In the genomic region with DNA sequence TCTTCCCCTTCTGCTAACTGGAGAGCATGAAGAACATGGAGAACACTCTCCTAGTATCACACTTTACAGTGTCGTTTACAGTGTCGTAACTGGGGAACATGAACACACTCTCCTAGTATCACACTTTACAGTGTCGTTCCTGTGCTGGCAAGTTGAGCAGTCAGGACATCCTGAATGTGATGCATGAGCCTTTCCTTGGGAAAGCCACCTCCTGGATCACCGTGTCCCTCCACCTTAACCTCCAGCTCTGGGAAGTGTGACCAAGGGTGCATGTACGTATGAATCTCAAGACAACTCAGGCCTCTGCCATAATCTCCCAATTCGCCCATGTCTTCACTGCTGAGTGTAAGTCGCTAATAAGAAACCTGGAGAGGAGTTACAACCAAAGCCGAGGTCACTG, we compare ENCODE assay signal across 21 mouse cellular contexts. TPM values are rescaled to one million over a fixed set of nuclear protein-coding genes. Genes with fewer than 3 reads are reported as not detected.
DNase-seq lines count a peak whose midpoint lies in the region; ATAC-seq and TF ChIP-seq lines count a peak whose summit lies in the region.
"Had no signal": no experiment of that assay in that cellular context is flagged by ENCODE, and none has a peak within 500 bp of the region (broad histone marks: within the 10 kb centered on the region; RNA-seq: fewer than 3 reads in every experiment).

No protein-coding gene starts in this region.

- TF ChIP-seq RAD21 in CH12.LX (IDR thresholded peaks at IDR 0.05; ENCODE audit: low read depth, low read length) = no peak

- H3K79me2 ChIP-seq in CH12.LX (replicated peaks; ENCODE audit: control insufficient read depth, extremely low read depth, insufficient read depth, poor library complexity, severe bottlenecking) = peaks cover 78% of the 10 kb centered on the region

- H3K4me1 ChIP-seq in heart, embryonic 10.5 days = 0 out of 2 replicates have a peak, but pooled peaks cover 7% of the 10 kb centered on the region
- H3K4me1 ChIP-seq in intestine, postnatal 0 days (replicated peaks; ENCODE audit: control insufficient read depth, insufficient read depth, low read length) = 0 out of 2 replicates have a peak, but pooled peaks cover 7% of the 10 kb centered on the region
- H3K4me1 ChIP-seq in intestine, embryonic 15.5 days (replicated peaks) = no peaks in the 10 kb centered on the region
- H3K4me1 ChIP-seq in CH12.LX (ENCODE audit: control insufficient read depth in 1 of 2, insufficient read depth in 2 of 2) = peaks cover 3 to 27% of the 10 kb centered on the region in 2 experiments

- TF ChIP-seq POLR2A in CH12.LX (IDR thresholded peaks at IDR 0.05; ENCODE audit: low read depth, low read length) = no peak

- TF ChIP-seq CTCF in intestine, postnatal 0 days (IDR thresholded peaks at IDR 0.05; ENCODE audit: low read depth) = no peak
- no peak for TF ChIP-seq CTCF in CH12.LX (conservative IDR thresholded peaks at IDR 0.05 in 1 of 2, IDR thresholded peaks at IDR 0.05 in 1 of 2; ENCODE audit: low read depth in 2 of 2, low read length in 2 of 2)

- H3K9me3 ChIP-seq in heart, embryonic 10.5 days = no peaks in the 10 kb centered on the region
- H3K9me3 ChIP-seq in intestine, postnatal 0 days (ENCODE audit: control insufficient read depth) = no peaks in the 10 kb centered on the region
- H3K9me3 ChIP-seq in intestine, embryonic 15.5 days = no peaks in the 10 kb centered on the region
- no peaks in the 10 kb centered on the region for H3K9me3 ChIP-seq in CH12.LX (replicated peaks; ENCODE audit: low read length)
- H3K9me3 ChIP-seq: embryonic facial prominence, embryonic 10.5 days; embryonic facial prominence, embryonic 12.5 days; forebrain, embryonic 13.5 days; forebrain, embryonic 15.5 days; G1E had no signal

- no peak overlapping the region for H3K4me3 ChIP-seq in heart, embryonic 10.5 days
- no peak overlapping the region for H3K4me3 ChIP-seq in intestine, postnatal 0 days (ENCODE audit: low read depth, low read length)
- H3K4me3 ChIP-seq in intestine, embryonic 15.5 days (replicated peaks) = no peak overlapping the region
- no peak overlapping the region for H3K4me3 ChIP-seq in CH12.LX (replicated peaks in 1 of 3; ENCODE audit: low read depth in 2 of 3, low read length in 2 of 3, poor library complexity in 1 of 3)
- H3K4me3 ChIP-seq: embryonic facial prominence, embryonic 10.5 days; embryonic facial prominence, embryonic 12.5 days; forebrain, embryonic 13.5 days; forebrain, embryonic 15.5 days had no signal

- DNase-seq in heart, embryonic 10.5 days (ENCODE audit: low spot score) = peak; percentile 68
- DNase-seq in heart, postnatal 36 days = no peak
- DNase-seq in CH12.LX (ENCODE audit: extremely low read depth) = no peak
- no peak for DNase-seq in left cerebral cortex, postnatal 14 days (ENCODE audit: low spot score in 2 of 2)
- DNase-seq: adrenal gland, adult 8-10 months; adrenal gland, postnatal 14 days; adrenal gland, postnatal 36 days; cerebellum, adult 11-12 months; cerebellum, adult 2 months; cerebellum, adult 9-10 months; cerebellum, postnatal 10 days; cerebellum, postnatal 25 days had no signal

- ATAC-seq in intestine, postnatal 0 days = no peak
- no peak for ATAC-seq in intestine, embryonic 15.5 days
- ATAC-seq: activated CD4-positive, CD25-positive, alpha-beta regulatory T cell, adult 4 months; forebrain, embryonic 13.5 days; forebrain, embryonic 15.5 days; Patski had no signal

- in situ Hi-C loops in CH12.LX (cut with MboI; ENCODE audit: low pct_ligation_motif_present, low pct_unique_long_range_greater_than_20kb, low sequenced_read_pairs) = no loop called here

- H3K36me3 ChIP-seq in heart, embryonic 10.5 days = peaks cover 71% of the 10 kb centered on the region
- peaks cover 52% of the 10 kb centered on the region for H3K36me3 ChIP-seq in intestine, postnatal 0 days (ENCODE audit: control insufficient read depth, insufficient read depth)
- peaks cover 29% of the 10 kb centered on the region for H3K36me3 ChIP-seq in intestine, embryonic 15.5 days
- H3K36me3 ChIP-seq in CH12.LX (replicated peaks in 1 of 2; ENCODE audit: control insufficient read depth in 1 of 2, insufficient read depth in 1 of 2, low read length in 1 of 2) = peaks cover 53 to 66% of the 10 kb centered on the region in 2 experiments

- no peaks in the 10 kb centered on the region for H3K27me3 ChIP-seq in heart, embryonic 10.5 days (ENCODE audit: insufficient read depth, poor library complexity, severe bottlenecking)
- no peaks in the 10 kb centered on the region for H3K27me3 ChIP-seq in intestine, postnatal 0 days (replicated peaks; ENCODE audit: control insufficient read depth, insufficient read depth, low read length)
- H3K27me3 ChIP-seq in intestine, embryonic 15.5 days (replicated peaks) = no peaks in the 10 kb centered on the region
- no peaks in the 10 kb centered on the region for H3K27me3 ChIP-seq in CH12.LX (replicated peaks)
- H3K27me3 ChIP-seq: embryonic facial prominence, embryonic 12.5 days; forebrain, embryonic 13.5 days; forebrain, embryonic 15.5 days; Patski had no signal

- no peak overlapping the region for H3K4me2 ChIP-seq in intestine, postnatal 0 days (replicated peaks; ENCODE audit: low read depth)
- no peak overlapping the region for H3K4me2 ChIP-seq in intestine, embryonic 15.5 days (replicated peaks)
- no peak overlapping the region for H3K4me2 ChIP-seq in CH12.LX (ENCODE audit: insufficient read depth, low read depth, poor library complexity, severe bottlenecking)
- H3K4me2 ChIP-seq: embryonic facial prominence, embryonic 12.5 days; forebrain, embryonic 13.5 days; forebrain, embryonic 15.5 days had no signal

- no peak overlapping the region for H3K27ac ChIP-seq in heart, embryonic 10.5 days
- H3K27ac ChIP-seq in intestine, postnatal 0 days (ENCODE audit: low read depth, low read length) = peak overlapping the region; percentile 15; the same call in 1 of the 2 replicates
- no peak overlapping the region for H3K27ac ChIP-seq in intestine, embryonic 15.5 days
- peak overlapping the region; percentile 21; the same call in 1 of the 2 replicates for H3K27ac ChIP-seq in CH12.LX (ENCODE audit: insufficient read depth, low read depth)
- H3K27ac ChIP-seq: embryonic facial prominence, embryonic 10.5 days; embryonic facial prominence, embryonic 12.5 days; forebrain, embryonic 13.5 days; forebrain, embryonic 15.5 days had no signal

- no peak for TF ChIP-seq EP300 in CH12.LX (IDR thresholded peaks at IDR 0.05; ENCODE audit: low read length)

- 93% methylated on average over 8 of the region's 8 CpGs for WGBS in heart, embryonic 10.5 days
- 90% methylated on average over 8 of the region's 8 CpGs for WGBS in intestine, postnatal 0 days
- 89% methylated on average over 8 of the region's 8 CpGs for WGBS in intestine, embryonic 15.5 days

- no peak overlapping the region for H3K9ac ChIP-seq in intestine, postnatal 0 days (ENCODE audit: low read depth, low read length)
- H3K9ac ChIP-seq in intestine, embryonic 15.5 days = no peak overlapping the region
- H3K9ac ChIP-seq in CH12.LX (ENCODE audit: insufficient read depth, low read depth) = no peak overlapping the region
- H3K9ac ChIP-seq: embryonic facial prominence, embryonic 12.5 days; forebrain, embryonic 13.5 days; forebrain, embryonic 15.5 days had no signal

- intact Hi-C loops in heart, postnatal 36 days (cut with DNase I) = no loop called here
- intact Hi-C loops in left cerebral cortex, postnatal 14 days (cut with DNase I) = loop anchor here (5.0 to 10.0 kb wide), 2 partner anchors 68 to 235 kb away; no protein-coding TSS in a partner anchor

- dilution Hi-C loops in CH12.LX (cut with MboI; ENCODE audit: extremely low pct_ligation_motif_present, extremely low pct_unique_long_range_greater_than_20kb, low sequenced_read_pairs) = no loop called here

TF ChIP-seq in CH12.LX, 34 proteins besides CTCF, POLR2A, EP300 and RAD21 (continues in another document):
- TF ChIP-seq MAFK (IDR thresholded peaks at IDR 0.05; ENCODE audit: insufficient replicate concordance, low read length) (no peak), UBTF (IDR thresholded peaks at IDR 0.05; ENCODE audit: low read depth, low read length) (no peak), HCFC1 (IDR thresholded peaks at IDR 0.05; ENCODE audit: low read depth, low read length) (no peak), E2F4 (IDR thresholded peaks at IDR 0.05; ENCODE audit: insufficient replicate concordance, low read depth, low read length) (no peak), JUN (IDR thresholded peaks at IDR 0.05; ENCODE audit: insufficient read depth, low read depth, low read length) (no peak), TBP (conservative IDR thresholded peaks at IDR 0.05; ENCODE audit: low read depth, low read length) (no peak), NRF1 (IDR thresholded peaks at IDR 0.05; ENCODE audit: low read depth, low read length) (no peak), ZMIZ1 (IDR thresholded peaks at IDR 0.05; ENCODE audit: low read depth, low read length) (no peak)

RNA-seq across cellular contexts. Expression of gene Ssr1, which starts 4.3 kb away (rescaled TPM):
- polyA plus RNA-seq in heart, embryonic 10.5 days (2016; fragmentation: Nextera tagmentation; extraction: Ambion mirVana) = 114 TPM in 2 replicates
- 10 to 100 TPM; 40.1 to 46.0 TPM for total RNA-seq in heart, postnatal 36 days (2021)
- polyA plus RNA-seq in intestine, postnatal 0 days (2015; fragmentation: Nextera tagmentation; extraction: Ambion mirVana) = 76.2 and 77.9 TPM in 2 replicates
- 138 and 145 TPM in 2 replicates for polyA plus RNA-seq in intestine, embryonic 15.5 days (2015; fragmentation: Nextera tagmentation; extraction: Ambion mirVana)
- total RNA-seq in CH12.LX (2012; rRNA removed) (67.1 and 85.9 TPM in 2 replicates), CH12.LX (2014; rRNA removed) (145 and 150 TPM in 2 replicates)
- 163 and 167 TPM in 2 replicates for polyA plus RNA-seq in CH12.LX (2012; ENCODE audit: insufficient read length, low read depth)
- 10 to 100 TPM; 82.2 to 87.8 TPM for total RNA-seq in left cerebral cortex, postnatal 14 days (2021)

RNA-seq across cellular contexts. Expression of gene Riok1, which starts 47.1 kb away (rescaled TPM):
- polyA plus RNA-seq in heart, embryonic 10.5 days (2016; fragmentation: Nextera tagmentation; extraction: Ambion mirVana) = 36.2 and 41.9 TPM in 2 replicates
- 10 to 100 TPM; 10.9 to 11.8 TPM for total RNA-seq in heart, postnatal 36 days (2021)
- 15.7 and 20.6 TPM in 2 replicates for polyA plus RNA-seq in intestine, postnatal 0 days (2015; fragmentation: Nextera tagmentation; extraction: Ambion mirVana)
- polyA plus RNA-seq in intestine, embryonic 15.5 days (2015; fragmentation: Nextera tagmentation; extraction: Ambion mirVana) = 40.1 and 45.9 TPM in 2 replicates
- total RNA-seq in CH12.LX (2012; rRNA removed) (33.9 and 42.6 TPM in 2 replicates), CH12.LX (2014; rRNA removed) (67.0 and 70.9 TPM in 2 replicates)
- 52.2 and 52.4 TPM in 2 replicates for polyA plus RNA-seq in CH12.LX (2012; ENCODE audit: insufficient read length, low read depth)
- total RNA-seq in left cerebral cortex, postnatal 14 days (2021) = 10 to 100 TPM; 20.4 to 24.3 TPM

RNA-seq across cellular contexts. Expression of gene Cage1, which starts 47.2 kb away (rescaled TPM):
- 0.74 and 0.87 TPM in 2 replicates for polyA plus RNA-seq in heart, embryonic 10.5 days (2016; fragmentation: Nextera tagmentation; extraction: Ambion mirVana)
- total RNA-seq in heart, postnatal 36 days (2021) = 1 to 10 TPM; 2.1 TPM
- polyA plus RNA-seq in intestine, postnatal 0 days (2015; fragmentation: Nextera tagmentation; extraction: Ambion mirVana) = 0.63 and 0.71 TPM in 2 replicates
- polyA plus RNA-seq in intestine, embryonic 15.5 days (2015; fragmentation: Nextera tagmentation; extraction: Ambion mirVana) = 0.62 and 0.89 TPM in 2 replicates
- total RNA-seq in CH12.LX (2012; rRNA removed) = 1.1 and 1.2 TPM in 2 replicates
- 1.3 and 1.6 TPM in 2 replicates for total RNA-seq in CH12.LX (2014; rRNA removed)
- 1.4 and 1.5 TPM in 2 replicates for polyA plus RNA-seq in CH12.LX (2012; ENCODE audit: insufficient read length, low read depth)
- 1 to 10 TPM; 3.3 to 3.4 TPM for total RNA-seq in left cerebral cortex, postnatal 14 days (2021)

Comparison
In these comparisons a context has a peak if more than half of its experiments do, and no peak if none do; other contexts are left out.
1. H3K27ac ChIP-seq: peak in intestine, postnatal 0 days (single experiment) and CH12.LX (single experiment); none in heart, embryonic 10.5 days (single experiment) and intestine, embryonic 15.5 days (single experiment).